Mouse (Mus musculus) monocyte, adult 5-6 weeks (primary cell): ENCODE results near the gene Sms. TPM values are rescaled to one million over a fixed set of nuclear protein-coding genes. Genes with fewer than 3 reads are reported as not detected.

Experiments used
- ATAC-seq: fragments of 153-309, 156-312 bp; replicated peaks from 2 replicates; pipeline ENCODE4 v1.8.0; 2017; ENCODE audit warnings: mild to moderate bottlenecking; ENCODE audit not compliant: low TSS enrichment, insufficient number of reproducible peaks, severe bottlenecking, poor library complexity, low FRiP score
- total RNA-seq: library from RNA; stranded (forward); fragments of 200-1000, 200-491, 200-594 nt; gene quantifications from 3 replicates; pipeline ENCODE4 v1.2.3, GENCODE M21; 2017

Sms gene
- total RNA-seq, 1 experiment from 2014 or later = 54.5 TPM

GRCm38 (mm10) chrX:157468055-157468454, 24.0 kb downstream of the Sms start:
- no peak for ATAC-seq

GRCm38 (mm10) chrX:157465949-157466348, 26.1 kb downstream of the Sms start:
- ATAC-seq = no peak

DNA sequence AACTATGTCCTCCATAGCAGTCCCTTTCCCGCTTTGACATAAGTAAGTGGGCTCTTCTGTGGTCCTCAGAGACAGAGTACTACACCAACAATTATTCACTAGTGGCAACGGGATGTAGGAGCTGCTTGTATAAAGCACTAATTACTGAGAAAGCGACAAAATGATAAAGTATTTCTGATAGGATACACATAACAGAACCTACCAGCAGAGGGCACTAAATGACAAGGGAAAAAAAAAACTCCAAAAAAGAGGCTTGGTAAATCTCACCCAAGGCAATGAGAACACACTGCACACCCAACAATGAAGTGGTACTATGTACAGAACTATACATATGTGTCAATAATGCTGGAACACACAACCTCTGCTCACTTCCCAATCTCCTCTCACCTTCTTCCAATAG, 29.4 kb downstream of the Sms start:
- ATAC-seq = no peak

DNA sequence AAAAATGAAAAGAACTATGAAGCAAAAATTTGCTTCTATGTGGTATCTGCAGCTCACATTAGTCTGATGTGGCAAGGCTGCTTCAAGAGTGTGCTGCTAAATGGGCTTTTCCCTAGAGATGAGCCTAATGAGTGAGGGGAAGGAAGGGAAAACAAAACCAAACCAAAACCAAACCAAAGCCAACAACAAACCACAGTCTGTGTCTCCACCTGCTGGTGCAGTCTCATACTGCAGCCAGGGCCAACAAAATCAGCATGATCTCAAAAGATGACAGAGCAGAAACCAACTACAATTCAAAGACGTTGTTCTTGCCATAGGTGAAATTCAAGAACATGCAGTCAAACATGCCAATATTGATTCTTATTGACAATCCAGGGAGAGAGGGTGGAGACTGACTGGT, 37.7 kb downstream of the Sms start:
- no peak for ATAC-seq

- no peak for ATAC-seq
Measured at GRCm38 (mm10) chrX:157449000-157449399, 43.1 kb downstream of the Sms start.

DNA sequence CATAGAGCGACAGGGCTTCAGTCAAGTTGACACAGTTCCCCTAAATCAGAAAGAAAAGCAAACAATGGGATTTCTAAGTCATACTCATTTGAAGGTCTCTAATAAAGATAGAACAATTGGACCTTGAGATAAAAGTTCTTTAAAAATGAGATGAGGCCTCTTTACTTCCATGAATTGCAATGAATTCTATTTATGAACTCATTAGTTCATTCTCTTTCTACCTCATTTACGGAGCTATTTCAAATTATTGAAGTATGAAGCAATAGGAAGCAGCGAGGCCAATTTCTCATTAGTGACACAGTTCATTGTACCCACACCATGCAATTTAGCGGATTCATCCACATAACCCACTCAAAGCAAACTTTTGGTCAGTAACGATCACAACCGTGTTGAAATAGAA, 44.7 kb downstream of the Sms start:
- ATAC-seq = no peak

- no peak for ATAC-seq
Measured at GRCm38 (mm10) chrX:157434768-157435167, 57.3 kb downstream of the Sms start.

DNA sequence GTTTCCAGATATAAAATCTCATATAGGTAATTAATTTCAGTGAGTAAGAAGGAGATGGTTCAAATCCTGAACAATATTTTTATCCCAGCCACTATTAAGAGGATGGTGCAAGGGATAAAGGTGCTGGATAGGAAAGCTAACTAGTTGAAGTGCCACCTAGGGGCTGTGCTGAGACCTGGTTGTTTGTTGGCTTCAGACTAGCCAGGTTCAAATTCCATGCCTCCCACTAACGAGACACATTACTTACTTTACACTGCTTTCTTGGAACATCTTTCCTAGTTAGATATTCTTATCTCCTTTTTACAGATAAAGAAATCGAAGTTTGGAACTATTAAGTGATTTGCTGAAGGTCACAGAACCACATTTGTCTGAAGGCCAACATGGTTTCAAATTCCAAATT, 72.6 kb downstream of the Sms start:
- ATAC-seq = no peak

DNA sequence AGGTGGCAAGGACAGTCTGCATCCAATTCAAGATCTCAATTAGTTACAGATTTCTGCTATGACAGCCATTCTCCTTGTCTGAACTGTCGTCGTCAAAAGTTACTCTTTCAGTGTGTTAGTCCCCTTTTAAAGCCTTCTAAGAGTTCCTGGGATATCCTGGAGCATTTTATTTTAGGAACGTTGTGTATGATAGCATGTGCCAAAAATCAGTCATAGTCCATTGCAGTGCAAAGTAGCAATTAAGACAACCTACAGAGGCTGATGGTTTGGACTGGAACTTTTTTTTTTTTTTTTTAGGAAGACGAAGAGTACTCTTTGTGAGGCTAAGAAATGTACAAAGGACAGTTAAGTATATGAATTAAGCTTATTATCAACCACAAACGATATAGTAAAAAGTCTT, 76.9 kb downstream of the Sms start, which contains the start of gene Phex:
TSS of gene Phex (minus strand) at position 101 of the 400 bp plus-strand sequence.
- no peak for ATAC-seq

GRCm38 (mm10) chrX:157404919-157405318, 87.2 kb downstream of the Sms start:
- no peak for ATAC-seq

Other genes with a start within 250 kb of the Sms start
- gene Phex, start 77.0 kb downstream of the Sms start, total RNA-seq = 1.2 TPM in 1 of 3 replicates, not detected in the others
- 0.86 to 7.4 TPM (median 4.1 TPM) in 3 replicates for gene Yy2, start 76.7 kb upstream of the Sms start, total RNA-seq
- 11.7 to 15.9 TPM (median 11.7 TPM) in 3 replicates for gene Mbtps2, start 106.4 kb upstream of the Sms start, total RNA-seq
- gene Smpx, start 206.6 kb upstream of the Sms start, total RNA-seq = not detected in 3 replicates